Comparison of ENCODE assay signal across 15 mouse cellular contexts in genomic region chr16:49781556-49782156, GRCm38 (mm10). TPM values are rescaled to one million over a fixed set of nuclear protein-coding genes. Genes with fewer than 3 reads are reported as not detected.
DNase-seq lines count a peak whose midpoint lies in the region; ATAC-seq and TF ChIP-seq lines count a peak whose summit lies in the region.
"Had no signal": no experiment of that assay in that cellular context is flagged by ENCODE, and none has a peak within 500 bp of the region (broad histone marks: within the 10 kb centered on the region; RNA-seq: fewer than 3 reads in every experiment).

No protein-coding gene starts in this region.

- no peak overlapping the region for H3K9ac ChIP-seq in liver, embryonic 16.5 days (ENCODE audit: low read depth, low read length)
- H3K9ac ChIP-seq: embryonic facial prominence, embryonic 12.5 days; hindbrain, embryonic 15.5 days; kidney, embryonic 15.5 days; limb, embryonic 15.5 days had no signal

- WGBS in thymus, adult 2 months = 4% methylated on average over 5 of the region's 5 CpGs
- WGBS in liver, embryonic 16.5 days (ENCODE audit: insufficient replicate concordance) = 20% methylated on average over 5 of the region's 5 CpGs

- ATAC-seq in activated CD4-positive, CD25-positive, alpha-beta regulatory T cell, adult 4 months = peak; percentile 91
- no peak for ATAC-seq in liver, embryonic 16.5 days (ENCODE audit: low read depth)

- H3K36me3 ChIP-seq in thymus, adult 2 months (ENCODE audit: control insufficient read depth, insufficient read depth, low read length) = no peaks in the 10 kb centered on the region
- H3K36me3 ChIP-seq in liver, embryonic 16.5 days (ENCODE audit: control insufficient read depth, insufficient read depth) = no peaks in the 10 kb centered on the region
- H3K36me3 ChIP-seq: embryonic facial prominence, embryonic 12.5 days; hindbrain, embryonic 15.5 days; kidney, embryonic 15.5 days; limb, embryonic 15.5 days had no signal

- H3K4me3 ChIP-seq in thymus, adult 2 months (ENCODE audit: control insufficient read depth, insufficient read depth, low read length) = no peak overlapping the region
- no peak overlapping the region for H3K4me3 ChIP-seq in liver, embryonic 16.5 days (ENCODE audit: low read depth, low read length)
- H3K4me3 ChIP-seq: embryonic facial prominence, embryonic 12.5 days; hindbrain, embryonic 15.5 days; kidney, embryonic 15.5 days; limb, embryonic 15.5 days; myocyte had no signal

- TF ChIP-seq POLR2A in thymus, adult 2 months (IDR thresholded peaks at IDR 0.05; ENCODE audit: control insufficient read depth, extremely low read depth, insufficient read depth, low read length, poor library complexity) = no peak

- no peak overlapping the region for H3K4me2 ChIP-seq in liver, embryonic 16.5 days (ENCODE audit: low read depth, low read length)
- H3K4me2 ChIP-seq: embryonic facial prominence, embryonic 12.5 days; hindbrain, embryonic 15.5 days; kidney, embryonic 15.5 days; limb, embryonic 15.5 days had no signal

- peak; percentile 45 for DNase-seq in thymus, adult 2 months
- no peak for DNase-seq in thymus, adult 18-20 months
- DNase-seq in thymus, postnatal 25 days = peak; percentile 48
- DNase-seq in urinary bladder, postnatal 36 days (ENCODE audit: low spot score in 2 of 2) = no peak
- DNase-seq in gastrocnemius, postnatal 36 days = no peak
- DNase-seq: adrenal gland, postnatal 10 days; cerebellum, postnatal 14 days; right cerebral cortex, postnatal 25 days had no signal

- H3K4me1 ChIP-seq in thymus, adult 2 months (replicated peaks; ENCODE audit: control insufficient read depth, insufficient read depth, low read length) = peaks cover 11% of the 10 kb centered on the region
- H3K4me1 ChIP-seq in liver, embryonic 16.5 days (ENCODE audit: control insufficient read depth, low read depth, low read length) = peaks cover 25% of the 10 kb centered on the region
- H3K4me1 ChIP-seq: embryonic facial prominence, embryonic 12.5 days; hindbrain, embryonic 15.5 days; kidney, embryonic 15.5 days; limb, embryonic 15.5 days had no signal

- H3K9me3 ChIP-seq in liver, embryonic 16.5 days (replicated peaks; ENCODE audit: control insufficient read depth, low read length) = no peaks in the 10 kb centered on the region
- H3K9me3 ChIP-seq: embryonic facial prominence, embryonic 12.5 days; hindbrain, embryonic 15.5 days; kidney, embryonic 15.5 days; limb, embryonic 15.5 days had no signal

- H3K27me3 ChIP-seq in thymus, adult 2 months (ENCODE audit: control insufficient read depth, insufficient read depth, low read length) = no peaks in the 10 kb centered on the region
- no peaks in the 10 kb centered on the region for H3K27me3 ChIP-seq in liver, embryonic 16.5 days (ENCODE audit: control insufficient read depth, insufficient read depth, low read depth, low read length)
- H3K27me3 ChIP-seq: embryonic facial prominence, embryonic 12.5 days; hindbrain, embryonic 15.5 days; kidney, embryonic 15.5 days; limb, embryonic 15.5 days had no signal

- H3K27ac ChIP-seq in thymus, adult 2 months (ENCODE audit: control insufficient read depth, insufficient read depth, low read length) = no peak overlapping the region; the same call in 1 of the 2 replicates
- H3K27ac ChIP-seq in liver, embryonic 16.5 days (ENCODE audit: low read length) = peak overlapping the region; percentile 4; the same call in 1 of the 2 replicates
- H3K27ac ChIP-seq: embryonic facial prominence, embryonic 12.5 days; hindbrain, embryonic 15.5 days; kidney, embryonic 15.5 days; limb, embryonic 15.5 days had no signal

- intact Hi-C loops in gastrocnemius, postnatal 36 days (cut with DNase I) = no loop called here

- TF ChIP-seq CTCF in thymus, adult 2 months (IDR thresholded peaks at IDR 0.05; ENCODE audit: borderline replicate concordance, control insufficient read depth, extremely low read depth, insufficient read depth, low read length, poor library complexity) = no peak

RNA-seq across cellular contexts. Expression of gene Cd47, which starts 18.7 kb away (rescaled TPM):
- polyA plus RNA-seq in thymus, adult 2 months (2012; rRNA removed) = 112 and 127 TPM in 2 replicates
- polyA plus RNA-seq in activated CD4-positive, CD25-positive, alpha-beta regulatory T cell, adult 4 months (2017; shearing (Covaris generic)) = 100 to 1,000 TPM; 296 to 343 TPM
- polyA plus RNA-seq in liver, embryonic 16.5 days (2015; fragmentation: Nextera tagmentation; extraction: Ambion mirVana) = 286 and 291 TPM in 2 replicates
- total RNA-seq in gastrocnemius, postnatal 36 days (2021) = 10 to 100 TPM; 25.5 to 26.8 TPM

Comparison
In these comparisons a context has a peak if more than half of its experiments do, and no peak if none do; other contexts are left out.
1. DNase-seq: peak in thymus, adult 2 months (single experiment) and thymus, postnatal 25 days (single experiment); none in thymus, adult 18-20 months (0 of 2), urinary bladder, postnatal 36 days (0 of 2) and gastrocnemius, postnatal 36 days (0 of 2).